Mouse (Mus musculus) lung, embryonic 16.5 days (tissue): Measurements from ENCODE around the gene Rora. TPM values are rescaled to one million over a fixed set of nuclear protein-coding genes. Genes with fewer than 3 reads are reported as not detected.

Experiments
- ATAC-seq: fragments of 200-750 bp; cut with Nextera tagmentation; 2 replicates; pipeline ENCODE4 v1.8.0; 2017; ENCODE audit warnings: low read depth, mild to moderate bottlenecking, moderate library complexity
- H3K27ac ChIP-seq: fragments of 300-500 bp; sonication (generic); 2 replicates; pipeline ENCODE4 v1.5.1; 2014; ENCODE audit warnings: mild to moderate bottlenecking, control low read depth, low read length
- H3K27me3 ChIP-seq: fragments of 300-500 bp; sonication (generic); 2 replicates; pipeline ENCODE4 v1.6.1; 2014; ENCODE audit warnings: low read depth, low read length, mixed read lengths; ENCODE audit not compliant: control insufficient read depth, insufficient read depth
- H3K36me3 ChIP-seq: fragments of 300-500 bp; sonication (generic); 2 replicates; pipeline ENCODE4 v1.6.1; 2014; ENCODE audit warnings: low read length; ENCODE audit not compliant: control insufficient read depth, insufficient read depth
- H3K4me1 ChIP-seq: fragments of 300-500 bp; sonication (generic); replicated peaks from 2 replicates; pipeline ENCODE4 v1.6.1; 2014; ENCODE audit warnings: low read length, mixed read lengths; ENCODE audit not compliant: control insufficient read depth, insufficient read depth
- H3K4me2 ChIP-seq: fragments of 300-500 bp; sonication (generic); 2 replicates; pipeline ENCODE4 v1.6.1; 2014; ENCODE audit warnings: low read depth, low read length, control low read depth
- H3K4me3 ChIP-seq: fragments of 300-500 bp; sonication (generic); 2 replicates; pipeline ENCODE4 v1.5.1; 2014; ENCODE audit warnings: mild to moderate bottlenecking, low read length, control low read depth
- H3K9ac ChIP-seq: fragments of 300-500 bp; sonication (generic); 2 replicates; pipeline ENCODE4 v1.6.1; 2014; ENCODE audit warnings: low read length, control low read depth
- H3K9me3 ChIP-seq: fragments of 300-500 bp; sonication (generic); 2 replicates; pipeline ENCODE4 v1.6.1; 2016; ENCODE audit warnings: low read length; ENCODE audit not compliant: control insufficient read depth
- WGBS: fragments of 180-500 bp; shearing (Covaris S2); extraction: QIAGEN DNeasy Blood & Tissue Kit; methylation state at CpG from one replicate; pipeline ENCODE4 v1.1.7; 2014; 5-methylcytosine and 5-hydroxymethylcytosine counted together
- polyA plus RNA-seq: library from polyadenylated mRNA; unstranded; fragments of >200 nt; fragmentation: Nextera tagmentation; extraction: Ambion mirVana; gene quantifications from 2 replicates; pipeline ENCODE4 v1.2.1, GENCODE M21; 2015

Rora gene
- polyA plus RNA-seq, 1 experiment from 2014 or later, result 8.4 TPM

DNA sequence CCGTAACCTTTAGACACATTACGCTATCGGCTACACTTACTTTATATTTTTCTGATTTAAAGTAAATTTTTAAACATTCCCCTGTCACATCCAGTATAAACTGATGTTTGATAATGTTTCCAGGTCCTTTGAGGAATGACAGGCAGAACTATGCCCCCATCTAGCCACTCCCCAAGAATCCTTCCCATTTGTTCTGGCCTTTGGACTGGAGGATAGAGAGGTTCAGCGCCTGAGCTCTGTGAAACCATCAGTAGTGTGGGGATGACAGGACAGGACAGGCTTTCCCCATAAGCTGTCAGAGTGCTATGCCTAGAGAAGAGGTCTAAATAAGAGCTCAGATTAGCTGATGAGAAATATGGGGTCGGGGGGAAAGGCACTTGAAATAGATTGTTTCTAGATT, 640.8 kb downstream of the Rora start:
- WGBS, result 69% methylated on average over 5 of the region's 5 CpGs
- no peak for ATAC-seq

DNA sequence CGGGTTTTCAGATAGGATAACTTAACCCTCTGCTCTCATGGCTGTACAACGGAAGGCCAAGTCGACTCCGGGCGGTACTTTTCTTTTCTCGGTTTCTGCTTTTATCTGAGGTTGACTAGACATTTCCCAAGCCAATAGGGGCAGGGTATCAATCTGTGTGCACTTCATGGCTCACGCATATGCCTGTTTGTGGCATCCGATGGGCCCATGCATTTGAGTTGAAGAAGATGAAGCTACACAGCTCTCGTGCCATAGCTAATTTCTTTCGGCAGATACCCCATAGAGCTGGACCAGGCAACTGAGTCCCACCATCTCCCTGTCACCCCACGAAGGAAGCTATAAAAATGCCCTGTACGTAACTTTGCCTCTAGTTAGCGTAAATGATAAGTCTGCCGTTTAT, 641.3 kb downstream of the Rora start:
- WGBS, result 85% methylated on average over 14 of the region's 14 CpGs
- Histone ChIP-seq H3K4me1 (peaks cover 18% of the 10 kb centered on the region), H3K4me3 (no peak overlapping the region), H3K9ac (no peak overlapping the region), H3K27ac (no peak overlapping the region), H3K4me2 (no peak overlapping the region), H3K36me3 (no peaks in the 10 kb centered on the region), H3K27me3 (peaks cover 7% of the 10 kb centered on the region), H3K9me3 (no peaks in the 10 kb centered on the region)
- no peak for ATAC-seq

More for the DNA sequence above, 640.8 kb downstream of the Rora start:
- no peak overlapping the region for H3K4me3 ChIP-seq
- H3K36me3 ChIP-seq, result no peaks in the 10 kb centered on the region
- H3K9me3 ChIP-seq, result no peaks in the 10 kb centered on the region
- peaks cover 7% of the 10 kb centered on the region for H3K27me3 ChIP-seq
- H3K9ac ChIP-seq, result no peak overlapping the region
- no peak overlapping the region for H3K4me2 ChIP-seq
- no peak overlapping the region for H3K27ac ChIP-seq
- peaks cover 18% of the 10 kb centered on the region for H3K4me1 ChIP-seq

DNA sequence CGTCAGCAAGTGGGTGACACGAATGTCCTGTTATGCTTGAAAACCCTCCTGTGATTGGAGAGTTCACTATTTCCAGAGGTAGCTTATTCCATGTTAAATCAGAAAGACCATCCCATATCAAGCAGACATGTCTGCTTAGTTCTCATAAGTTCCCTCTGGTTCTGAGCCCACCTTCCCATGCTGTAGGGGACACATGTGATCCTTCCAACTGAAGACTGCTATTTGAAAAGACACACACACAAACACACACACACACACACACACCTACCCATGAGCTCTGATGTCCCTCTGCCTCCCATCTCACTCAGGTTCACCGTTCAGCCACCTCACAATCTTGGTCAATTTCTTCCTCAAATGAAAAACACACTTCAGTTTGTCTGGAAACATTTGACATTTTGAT, 642.2 kb downstream of the Rora start:
- Histone ChIP-seq H3K27me3 (peaks cover 7% of the 10 kb centered on the region), H3K4me1 (peaks cover 15% of the 10 kb centered on the region), H3K36me3 (no peaks in the 10 kb centered on the region), H3K4me2 (no peak overlapping the region), H3K9me3 (no peaks in the 10 kb centered on the region), H3K27ac (no peak overlapping the region), H3K9ac (no peak overlapping the region), H3K4me3 (no peak overlapping the region)
- WGBS, result 85% methylated on average over 3 of the region's 3 CpGs
- no peak for ATAC-seq

DNA sequence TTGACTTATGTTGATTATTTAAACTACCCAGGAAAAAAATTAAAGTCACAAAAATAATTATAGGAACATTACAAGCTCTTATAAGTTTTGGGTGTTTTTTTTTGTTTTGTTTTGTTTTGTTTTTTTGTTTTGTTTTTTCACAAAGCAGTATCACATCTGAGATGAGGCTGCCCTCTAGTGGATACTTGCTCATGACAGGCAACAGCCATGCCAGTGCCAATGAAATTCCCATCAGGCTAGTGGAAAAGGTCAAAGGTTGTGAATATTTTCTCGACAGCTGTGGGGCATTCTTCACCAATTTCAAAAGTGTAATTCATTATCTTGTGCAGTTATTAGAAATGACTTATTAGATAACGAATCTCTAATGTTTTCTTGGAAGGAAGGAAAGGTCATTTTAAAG, 642.8 kb downstream of the Rora start:
- Histone ChIP-seq H3K36me3 (no peaks in the 10 kb centered on the region), H3K4me3 (no peak overlapping the region), H3K9ac (no peak overlapping the region), H3K4me1 (peaks cover 13% of the 10 kb centered on the region), H3K9me3 (no peaks in the 10 kb centered on the region), H3K27ac (no peak overlapping the region), H3K27me3 (peaks cover 7% of the 10 kb centered on the region), H3K4me2 (no peak overlapping the region)
- 8% methylated on average over 2 of the region's 2 CpGs for WGBS
- ATAC-seq, result no peak

DNA sequence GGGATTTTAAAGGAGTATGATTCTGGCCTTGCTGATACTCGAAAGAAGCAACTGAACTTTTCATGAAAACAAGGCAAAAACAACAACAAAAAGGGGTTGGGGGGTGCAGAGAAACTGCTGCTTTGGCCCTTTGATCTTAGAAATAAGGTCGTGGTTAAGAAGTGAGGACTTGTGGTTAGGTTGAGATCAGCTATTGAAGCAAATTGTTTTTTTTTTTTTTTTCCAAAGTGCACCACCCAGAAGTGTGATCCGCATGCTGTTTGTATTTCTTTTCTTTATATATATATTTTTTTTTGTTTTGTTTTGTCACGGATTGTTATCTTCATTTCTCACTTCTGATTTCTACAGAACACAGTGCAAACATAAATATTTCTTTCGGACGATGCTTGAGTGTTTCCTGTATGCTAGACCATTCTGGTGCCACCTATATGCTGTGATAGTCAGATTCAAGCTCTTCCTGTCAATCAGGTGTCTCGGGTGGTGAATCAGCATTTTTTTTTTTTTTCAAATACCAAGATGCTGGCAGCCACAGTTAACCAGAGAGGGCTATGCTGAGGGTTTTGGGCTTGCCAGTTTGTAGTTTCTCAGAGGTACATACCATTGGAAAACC, 644.3 kb downstream of the Rora start:
- H3K4me1 ChIP-seq, result peaks cover 18% of the 10 kb centered on the region
- H3K4me3 ChIP-seq, result no peak overlapping the region
- no peak overlapping the region for H3K27ac ChIP-seq
- H3K27me3 ChIP-seq, result peaks cover 2% of the 10 kb centered on the region; the same call in 1 of the 2 replicates
- no peak overlapping the region for H3K4me2 ChIP-seq
- no peaks in the 10 kb centered on the region for H3K36me3 ChIP-seq
- no peak for ATAC-seq
- no peak overlapping the region for H3K9ac ChIP-seq
- H3K9me3 ChIP-seq, result no peaks in the 10 kb centered on the region
- WGBS, result 69% methylated on average over 7 of the region's 7 CpGs

DNA sequence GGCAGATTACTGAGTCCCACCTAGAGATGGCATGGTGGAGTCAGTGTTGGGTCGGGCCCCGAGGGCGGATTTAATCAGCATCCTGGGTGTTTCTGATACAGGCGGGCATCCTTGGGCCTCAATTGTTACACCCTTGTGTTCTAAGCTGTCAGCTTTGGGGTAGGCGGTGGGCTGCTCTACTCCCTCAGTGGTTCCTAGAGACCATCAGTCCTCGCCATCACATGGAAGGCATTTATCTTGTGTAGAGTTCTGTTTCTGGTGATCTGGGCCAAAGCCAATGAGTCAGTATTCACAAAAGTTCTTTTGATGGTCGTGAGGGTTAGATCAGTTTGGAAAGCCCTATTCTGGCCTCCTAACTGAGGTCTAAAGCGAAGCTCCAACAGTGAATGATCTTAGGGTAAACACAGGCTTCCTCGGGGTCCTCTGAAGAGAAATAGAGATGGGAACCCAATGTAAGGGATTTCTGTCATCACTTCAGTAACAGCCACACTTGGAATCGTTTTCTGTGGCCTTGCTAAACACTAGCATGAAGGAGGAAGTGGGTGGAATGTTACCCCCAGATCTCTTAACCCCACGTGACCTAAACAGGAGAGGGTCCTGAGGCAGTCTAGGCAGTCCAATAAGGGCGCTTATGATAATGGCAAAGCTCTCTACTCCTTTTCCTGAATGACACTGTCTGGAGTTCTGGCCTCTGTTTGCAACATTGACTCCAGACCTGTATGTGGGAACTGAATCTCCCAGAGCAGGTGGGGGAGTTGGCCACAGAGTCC, 645.2 kb downstream of the Rora start:
- Histone ChIP-seq H3K27me3 (no peaks in the 10 kb centered on the region), H3K36me3 (no peaks in the 10 kb centered on the region), H3K4me2 (no peak overlapping the region), H3K9me3 (no peaks in the 10 kb centered on the region), H3K4me3 (no peak overlapping the region), H3K4me1 (peaks cover 18% of the 10 kb centered on the region), H3K27ac (no peak overlapping the region), H3K9ac (no peak overlapping the region)
- no peak for ATAC-seq
- 62% methylated on average over 12 of the region's 12 CpGs for WGBS

DNA sequence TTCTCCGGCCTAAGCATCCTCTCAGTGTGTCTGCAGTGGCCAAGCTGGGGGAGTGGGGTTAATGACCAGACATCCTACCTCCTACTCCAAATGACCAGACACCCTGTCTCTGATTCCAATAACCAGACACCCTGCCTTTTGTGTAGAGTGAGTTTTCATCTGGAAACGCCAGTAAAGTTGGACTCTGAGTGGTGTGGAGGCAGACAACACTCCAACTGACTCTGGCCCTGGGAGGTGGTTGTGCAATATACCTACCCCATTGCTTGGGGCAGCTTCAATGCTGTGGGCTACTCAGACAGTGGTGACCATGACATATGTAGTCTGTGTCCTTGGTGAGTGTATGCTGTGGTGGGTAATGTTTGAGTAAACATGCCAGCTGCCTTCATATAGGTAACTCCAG, 645.9 kb downstream of the Rora start:
- ATAC-seq, result no peak
- Histone ChIP-seq H3K9me3 (no peaks in the 10 kb centered on the region), H3K4me1 (peaks cover 18% of the 10 kb centered on the region), H3K36me3 (no peaks in the 10 kb centered on the region), H3K9ac (no peak overlapping the region), H3K4me2 (no peak overlapping the region), H3K4me3 (no peak overlapping the region), H3K27ac (no peak overlapping the region), H3K27me3 (no peaks in the 10 kb centered on the region)
- WGBS, result 70% methylated on average over 2 of the region's 2 CpGs

DNA sequence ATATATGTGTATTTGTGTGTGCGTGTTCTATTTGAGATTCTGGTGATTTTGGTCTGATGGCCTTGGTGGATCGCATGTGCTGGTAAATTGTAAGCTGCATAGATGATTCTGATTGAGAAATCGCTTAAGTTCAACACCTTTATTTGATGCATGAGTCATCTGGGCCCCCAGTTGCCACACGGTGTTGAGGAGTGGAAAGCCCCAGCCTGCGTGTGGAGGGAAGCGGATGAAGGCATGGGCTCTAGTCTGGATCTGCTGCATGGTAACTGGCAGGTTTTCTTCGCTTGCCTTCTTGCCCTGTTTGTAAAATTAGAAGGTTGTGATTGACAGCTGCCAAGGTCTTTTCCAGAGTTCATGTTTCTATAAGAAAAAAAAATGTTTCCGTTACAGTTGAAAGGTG, 646.7 kb downstream of the Rora start:
- 88% methylated on average over 8 of the region's 8 CpGs for WGBS
- H3K9ac ChIP-seq, result no peak overlapping the region
- H3K36me3 ChIP-seq, result no peaks in the 10 kb centered on the region

DNA sequence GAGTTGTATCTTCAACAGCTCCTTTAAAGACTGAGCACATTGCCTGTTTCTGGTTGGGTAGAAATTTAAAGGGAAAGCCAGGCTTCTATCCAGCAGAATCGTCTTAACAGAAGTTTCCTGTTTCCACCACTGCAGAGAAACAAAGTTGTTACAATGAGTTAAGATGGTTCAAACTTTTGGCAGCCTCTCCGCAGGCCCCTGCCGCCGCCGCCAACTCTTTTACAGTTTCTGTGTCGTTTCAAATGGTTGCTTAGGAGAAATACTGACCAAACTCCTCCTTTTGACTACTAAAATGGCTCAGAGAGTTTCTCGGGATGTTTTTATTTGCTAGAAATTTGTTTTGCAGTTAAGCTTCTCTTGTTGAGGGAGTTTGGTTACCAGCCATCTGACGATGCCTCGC, 647.9 kb downstream of the Rora start:
- peak overlapping the region; percentile 22 for H3K4me3 ChIP-seq
- WGBS, result 12% methylated on average over 9 of the region's 9 CpGs
- no peaks in the 10 kb centered on the region for H3K9me3 ChIP-seq
- H3K9ac ChIP-seq, result no peak overlapping the region
- H3K36me3 ChIP-seq, result no peaks in the 10 kb centered on the region
- peak overlapping the region; percentile 2 for H3K27ac ChIP-seq
- no peaks in the 10 kb centered on the region for H3K27me3 ChIP-seq
- H3K4me2 ChIP-seq, result peak overlapping the region; percentile 51
- peaks cover 18% of the 10 kb centered on the region for H3K4me1 ChIP-seq
- ATAC-seq, result peak; percentile 70

More for the DNA sequence above, 646.7 kb downstream of the Rora start:
- Histone ChIP-seq H3K4me3 (no peak overlapping the region), H3K27me3 (no peaks in the 10 kb centered on the region), H3K4me2 (no peak overlapping the region), H3K9me3 (no peaks in the 10 kb centered on the region), H3K27ac (no peak overlapping the region), H3K4me1 (peaks cover 18% of the 10 kb centered on the region)
- ATAC-seq, result no peak
